In genomic region chr14:76724826-76725225, GRCm38 (mm10) we compare ENCODE assay signal across 13 mouse cellular contexts.
"Had no signal": no experiment of that assay in that cellular context is flagged by ENCODE, and none has a peak within 500 bp of the region (broad histone marks: within the 10 kb centered on the region; RNA-seq: fewer than 3 reads in every experiment).

No protein-coding gene starts in this region.

- DNase-seq: kidney, postnatal 10 days; kidney, postnatal 4 days; lung, adult 2 months; midbrain, embryonic 14.5 days; right cerebral cortex, adult 18-20 months; right cerebral cortex, postnatal 25 days; thymus, postnatal 36 days had no signal

- H3K27me3 ChIP-seq: limb, embryonic 13.5 days; neural tube, embryonic 15.5 days had no signal

- H3K36me3 ChIP-seq: limb, embryonic 13.5 days; midbrain, embryonic 10.5 days; neural tube, embryonic 15.5 days had no signal

- ATAC-seq: lung, postnatal 0 days had no signal

- H3K4me3 ChIP-seq: limb, embryonic 13.5 days; midbrain, embryonic 10.5 days; myocyte; neural tube, embryonic 15.5 days had no signal

- H3K9me3 ChIP-seq: limb, embryonic 13.5 days; midbrain, embryonic 10.5 days; neural tube, embryonic 15.5 days had no signal

- H3K27ac ChIP-seq: limb, embryonic 13.5 days; liver, embryonic 14.5 days; midbrain, embryonic 10.5 days; neural tube, embryonic 15.5 days had no signal

- H3K9ac ChIP-seq: limb, embryonic 13.5 days; liver, embryonic 14.5 days; neural tube, embryonic 15.5 days had no signal

- H3K4me1 ChIP-seq: neural tube, embryonic 15.5 days had no signal

- H3K4me2 ChIP-seq: limb, embryonic 13.5 days; neural tube, embryonic 15.5 days had no signal
